In the genomic region with DNA sequence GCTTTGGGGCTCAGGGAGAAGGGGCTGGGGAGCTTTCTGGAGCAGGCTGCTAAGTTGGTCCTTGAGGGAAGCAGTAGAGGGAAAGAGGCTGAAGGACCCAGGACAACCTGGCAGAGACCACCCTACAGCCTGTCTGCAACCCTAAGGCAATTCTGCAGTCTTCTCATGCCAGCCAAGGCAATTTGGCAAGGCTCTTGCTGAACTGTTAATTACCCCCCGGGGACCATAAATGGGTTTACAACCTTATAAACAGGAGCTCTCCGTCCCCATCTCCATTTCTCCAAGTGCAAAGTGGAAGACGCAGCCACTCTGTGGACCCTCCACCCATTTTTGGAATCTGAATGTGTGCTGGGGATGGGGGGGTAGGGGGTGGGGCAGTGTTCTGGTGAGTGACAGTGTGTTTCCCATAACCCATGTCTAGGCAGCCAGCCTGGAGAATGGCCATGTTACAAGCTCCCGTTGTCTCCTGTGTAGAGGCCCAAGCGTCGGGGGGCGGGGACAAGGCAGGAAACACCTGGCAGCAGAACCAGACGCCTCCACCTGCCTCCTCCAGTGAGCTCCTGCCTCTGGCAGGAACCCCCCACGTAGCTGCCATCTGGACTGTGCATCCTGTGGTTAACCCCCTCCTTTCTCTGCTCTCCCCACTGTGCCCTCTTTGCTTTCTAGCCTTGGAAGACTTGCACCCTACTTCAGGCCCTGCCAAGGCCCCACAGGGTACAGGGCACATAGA, we compare ENCODE assay signal across 8 mouse cellular contexts. TPM values are rescaled to one million over a fixed set of nuclear protein-coding genes. Genes with fewer than 3 reads are reported as not detected.
A peak's percentile ranks its signal among the peaks of the same experiment; 100 is the strongest.
DNase-seq lines count a peak whose midpoint lies in the region; ATAC-seq lines count a peak whose summit lies in the region.

No protein-coding gene starts in this region.

- H3K27ac ChIP-seq in midbrain, embryonic 13.5 days: 0 out of 2 replicates have a peak overlapping the region, but pooled peaks have one; percentile 25
- H3K27ac ChIP-seq in midbrain, embryonic 16.5 days (ENCODE audit: low read length): no peak overlapping the region
- H3K27ac ChIP-seq in stomach, embryonic 16.5 days (ENCODE audit: low read length): no peak overlapping the region

- peak; percentile 17 for DNase-seq in adrenal gland, postnatal 10 days
- DNase-seq in adrenal gland, postnatal 4 days (ENCODE audit: low spot score in 2 of 2): no peak
- peak; percentile 32 for DNase-seq in heart, postnatal 4 days
- DNase-seq in lung, postnatal 36 days: peak; percentile 19
- DNase-seq in c-Kit-positive CD71-positive TER-119-positive erythroid progenitor cells, embryonic 14.5 days (ENCODE audit: low spot score): no peak

- H3K9me3 ChIP-seq in midbrain, embryonic 13.5 days: no peaks in the 10 kb centered on the region
- no peaks in the 10 kb centered on the region for H3K9me3 ChIP-seq in midbrain, embryonic 16.5 days (replicated peaks; ENCODE audit: control insufficient read depth, low read length, poor library complexity, severe bottlenecking)
- H3K9me3 ChIP-seq in stomach, embryonic 16.5 days (replicated peaks; ENCODE audit: control insufficient read depth, low read length): no peaks in the 10 kb centered on the region

- H3K4me3 ChIP-seq in midbrain, embryonic 13.5 days (replicated peaks): no peak overlapping the region
- no peak overlapping the region for H3K4me3 ChIP-seq in midbrain, embryonic 16.5 days (ENCODE audit: low read depth, low read length)
- no peak overlapping the region for H3K4me3 ChIP-seq in stomach, embryonic 16.5 days (replicated peaks; ENCODE audit: low read length)

- H3K9ac ChIP-seq in midbrain, embryonic 13.5 days (replicated peaks): no peak overlapping the region
- no peak overlapping the region for H3K9ac ChIP-seq in midbrain, embryonic 16.5 days (ENCODE audit: low read depth, low read length)
- no peak overlapping the region for H3K9ac ChIP-seq in stomach, embryonic 16.5 days (ENCODE audit: low read length)

- peak; percentile 59 for ATAC-seq in midbrain, embryonic 13.5 days
- ATAC-seq in midbrain, embryonic 16.5 days: no peak
- peak; percentile 19; the same call in 1 of the 2 replicates for ATAC-seq in stomach, embryonic 16.5 days (ENCODE audit: insufficient read depth, low FRiP score)

- WGBS in midbrain, embryonic 13.5 days: 39% methylated on average over 9 of the region's 9 CpGs
- WGBS in midbrain, embryonic 16.5 days: 47% methylated on average over 9 of the region's 9 CpGs
- 20% methylated on average over 9 of the region's 9 CpGs for WGBS in stomach, embryonic 16.5 days

- H3K36me3 ChIP-seq in midbrain, embryonic 13.5 days: no peaks in the 10 kb centered on the region
- H3K36me3 ChIP-seq in midbrain, embryonic 16.5 days (ENCODE audit: control insufficient read depth, insufficient read depth, low read length): no peaks in the 10 kb centered on the region
- no peaks in the 10 kb centered on the region for H3K36me3 ChIP-seq in stomach, embryonic 16.5 days (ENCODE audit: control insufficient read depth, insufficient read depth, low read length)

- peaks cover 26% of the 10 kb centered on the region for H3K4me1 ChIP-seq in midbrain, embryonic 13.5 days (replicated peaks)
- peaks cover 6% of the 10 kb centered on the region for H3K4me1 ChIP-seq in midbrain, embryonic 16.5 days (ENCODE audit: control insufficient read depth, insufficient read depth, low read length)
- H3K4me1 ChIP-seq in stomach, embryonic 16.5 days (ENCODE audit: control insufficient read depth, insufficient read depth, low read length): peaks cover 15% of the 10 kb centered on the region; the same call in 1 of the 2 replicates

- H3K4me2 ChIP-seq in midbrain, embryonic 13.5 days (replicated peaks): no peak overlapping the region
- no peak overlapping the region for H3K4me2 ChIP-seq in midbrain, embryonic 16.5 days (ENCODE audit: low read length)
- H3K4me2 ChIP-seq in stomach, embryonic 16.5 days (ENCODE audit: low read depth, low read length): no peak overlapping the region

- no peaks in the 10 kb centered on the region for H3K27me3 ChIP-seq in midbrain, embryonic 13.5 days
- H3K27me3 ChIP-seq in midbrain, embryonic 16.5 days (ENCODE audit: control insufficient read depth, insufficient read depth, low read depth, low read length): no peaks in the 10 kb centered on the region
- H3K27me3 ChIP-seq in stomach, embryonic 16.5 days (ENCODE audit: control insufficient read depth, insufficient read depth, low read length): no peaks in the 10 kb centered on the region

RNA-seq across cellular contexts. Expression of a gene that starts 20.5 kb away (rescaled TPM):
- 1 to 10 TPM; 2.0 TPM for total RNA-seq in adrenal gland, postnatal 10 days (2021)
- 1 to 10 TPM; 4.0 to 5.0 TPM for total RNA-seq in adrenal gland, postnatal 4 days (2021)
- polyA plus RNA-seq in midbrain, embryonic 13.5 days (2015; fragmentation: Nextera tagmentation; extraction: Ambion mirVana): 0.68 and 1.1 TPM in 2 replicates
- polyA plus RNA-seq in midbrain, embryonic 16.5 days (2015; fragmentation: Nextera tagmentation; extraction: Ambion mirVana): 5.0 and 8.1 TPM in 2 replicates
- under 1 TPM; 0.55 to 0.65 TPM for total RNA-seq in heart, postnatal 4 days (2021)
- polyA plus RNA-seq in stomach, embryonic 16.5 days (2015; fragmentation: Nextera tagmentation; extraction: Ambion mirVana): 0.04 and 0.10 TPM in 2 replicates

RNA-seq across cellular contexts. Expression of a gene that starts 42.6 kb away (rescaled TPM):
- 10 to 100 TPM in 1 of 2 experiments, 1 to 10 TPM in 1; 8.1 to 15.9 TPM for total RNA-seq in adrenal gland, postnatal 10 days (2021)
- total RNA-seq in adrenal gland, postnatal 4 days (2021): 10 to 100 TPM in 1 of 2 experiments, 1 to 10 TPM in 1; 9.6 to 13.5 TPM
- 6.0 and 6.9 TPM in 2 replicates for polyA plus RNA-seq in midbrain, embryonic 13.5 days (2015; fragmentation: Nextera tagmentation; extraction: Ambion mirVana)
- polyA plus RNA-seq in midbrain, embryonic 16.5 days (2015; fragmentation: Nextera tagmentation; extraction: Ambion mirVana): 10.6 and 10.8 TPM in 2 replicates
- 10 to 100 TPM; 10.6 to 11.4 TPM for total RNA-seq in heart, postnatal 4 days (2021)
- polyA plus RNA-seq in stomach, embryonic 16.5 days (2015; fragmentation: Nextera tagmentation; extraction: Ambion mirVana): 3.6 and 4.0 TPM in 2 replicates

RNA-seq across cellular contexts. Expression of a gene that starts 43.2 kb away (rescaled TPM):
- total RNA-seq in adrenal gland, postnatal 10 days (2021): 100 to 1,000 TPM; 330 to 339 TPM
- 100 to 1,000 TPM; 515 to 549 TPM for total RNA-seq in adrenal gland, postnatal 4 days (2021)
- 0.19 and 0.82 TPM in 2 replicates for polyA plus RNA-seq in midbrain, embryonic 13.5 days (2015; fragmentation: Nextera tagmentation; extraction: Ambion mirVana)
- 0.36 and 0.88 TPM in 2 replicates for polyA plus RNA-seq in midbrain, embryonic 16.5 days (2015; fragmentation: Nextera tagmentation; extraction: Ambion mirVana)
- 1 to 10 TPM; 1.1 to 1.8 TPM for total RNA-seq in heart, postnatal 4 days (2021)
- polyA plus RNA-seq in stomach, embryonic 16.5 days (2015; fragmentation: Nextera tagmentation; extraction: Ambion mirVana): 0.25 and 0.76 TPM in 2 replicates

RNA-seq across cellular contexts. Expression of a gene that starts 49.8 kb away (rescaled TPM):
- total RNA-seq in adrenal gland, postnatal 10 days (2021): 1 to 10 TPM in 1 of 2 experiments, under 1 TPM in 1; 0.45 to 2.7 TPM
- total RNA-seq in adrenal gland, postnatal 4 days (2021): 1 to 10 TPM in 1 of 2 experiments, under 1 TPM in 1; 0.59 to 1.8 TPM
- polyA plus RNA-seq in midbrain, embryonic 13.5 days (2015; fragmentation: Nextera tagmentation; extraction: Ambion mirVana): not detected in 2 replicates
- 0.24 TPM in 1 of 2 replicates, not detected in the other for polyA plus RNA-seq in midbrain, embryonic 16.5 days (2015; fragmentation: Nextera tagmentation; extraction: Ambion mirVana)
- total RNA-seq in heart, postnatal 4 days (2021): not detected
- polyA plus RNA-seq in stomach, embryonic 16.5 days (2015; fragmentation: Nextera tagmentation; extraction: Ambion mirVana): 0.60 and 9.8 TPM in 2 replicates

Comparison
In these comparisons a context has a peak if more than half of its experiments do, and no peak if none do; other contexts are left out.
1. DNase-seq: peak in adrenal gland, postnatal 10 days (single experiment), heart, postnatal 4 days (single experiment) and lung, postnatal 36 days (single experiment); none in adrenal gland, postnatal 4 days (0 of 2) and c-Kit-positive CD71-positive TER-119-positive erythroid progenitor cells, embryonic 14.5 days (single experiment).
2. RNA of a gene that starts 43.2 kb away (total RNA-seq): 515 to 549 TPM in adrenal gland, postnatal 4 days and 330 to 339 TPM in adrenal gland, postnatal 10 days; 1.1 to 1.8 TPM in heart, postnatal 4 days; every median in the first group is over 100 times any median in the second.